Mouse (Mus musculus): ENCODE measurements around the gene Gm10912. TPM values are rescaled to one million over a fixed set of nuclear protein-coding genes. Genes with fewer than 3 reads are reported as not detected.
"Not testable (repeated sequence)": the region's sequence is repeated elsewhere in the genome, so short reads cannot be mapped to it uniquely, and the experiment has no call there.

Gene Gm10912
- polyA plus RNA-seq (2015; fragmentation: Nextera tagmentation; extraction: Ambion mirVana), result not detected in 2 replicates

GRCm38 (mm10) chr2:104065526-104065925, at the start of gene Gm10912:
Gene Gm10912 (plus strand): TSS chr2:104065826.
- not testable (repeated sequence) for H3K4me2 ChIP-seq (replicated peaks); H3K9me3 ChIP-seq; H3K9ac ChIP-seq (replicated peaks); H3K27ac ChIP-seq; ATAC-seq; H3K4me3 ChIP-seq (replicated peaks); H3K4me1 ChIP-seq (replicated peaks); H3K27me3 ChIP-seq
- 93% methylated on average over 5 of the region's 6 CpGs for WGBS
- peaks cover 17% of the 10 kb centered on the region for H3K36me3 ChIP-seq

GRCm38 (mm10) chr2:104023096-104023495, 42.5 kb upstream of the Gm10912 start:
- Histone ChIP-seq H3K9me3 (no peaks in the 10 kb centered on the region), H3K9ac (replicated peaks) (no peak overlapping the region), H3K27ac (no peak overlapping the region), H3K27me3 (no peaks in the 10 kb centered on the region), H3K36me3 (no peaks in the 10 kb centered on the region), H3K4me3 (replicated peaks) (no peak overlapping the region), H3K4me2 (replicated peaks) (no peak overlapping the region), H3K4me1 (replicated peaks) (0 out of 2 replicates have a peak, but pooled peaks cover 3% of the 10 kb centered on the region)
- WGBS, result 83% methylated on average over 7 of the region's 7 CpGs
- ATAC-seq, result no peak

- no peak overlapping the region for H3K9ac ChIP-seq (replicated peaks)
- no peaks in the 10 kb centered on the region for H3K9me3 ChIP-seq
- H3K4me2 ChIP-seq (replicated peaks), result no peak overlapping the region
- ATAC-seq, result no peak
- peaks cover 17% of the 10 kb centered on the region for H3K4me1 ChIP-seq (replicated peaks)
- whole genome bisulfite sequencing, result 90% methylated on average over 4 of the region's 4 CpGs
- H3K27me3 ChIP-seq, result no peaks in the 10 kb centered on the region
- no peak overlapping the region for H3K4me3 ChIP-seq (replicated peaks)
- H3K27ac ChIP-seq, result no peak overlapping the region
- no peaks in the 10 kb centered on the region for H3K36me3 ChIP-seq
These were observed 41.0 kb upstream of the Gm10912 start for GRCm38 (mm10) chr2:104024656-104025055.

- no peaks in the 10 kb centered on the region for H3K27me3 ChIP-seq
- WGBS, result under 1% methylated on average over 42 of the region's 44 CpGs
- peak within 1 kb of the TSS; percentile 56 for H3K27ac ChIP-seq
- peak within 1 kb of the TSS; percentile 74 for H3K4me2 ChIP-seq (replicated peaks)
- H3K4me3 ChIP-seq (replicated peaks), result peak within 1 kb of the TSS; percentile 84
- peak; percentile 98 for ATAC-seq
- peak within 1 kb of the TSS; percentile 87 for H3K9ac ChIP-seq (replicated peaks)
- H3K4me1 ChIP-seq (replicated peaks), result peaks cover 26% of the 10 kb centered on the region
- H3K9me3 ChIP-seq, result no peaks in the 10 kb centered on the region
- H3K36me3 ChIP-seq, result peaks cover 7% of the 10 kb centered on the region; the same call in 1 of the 2 replicates
These were observed 38.0 kb upstream of the Gm10912 start, which contains the start of gene Fbxo3 for GRCm38 (mm10) chr2:104027458-104028138. Gene Fbxo3 (plus strand): TSS chr2:104027721.

- peak within 1 kb of the TSS; percentile 84 for H3K4me3 ChIP-seq (replicated peaks)
- H3K27ac ChIP-seq, result peak within 1 kb of the TSS; percentile 56
- no peaks in the 10 kb centered on the region for H3K9me3 ChIP-seq
- H3K4me1 ChIP-seq (replicated peaks), result peaks cover 26% of the 10 kb centered on the region
- WGBS, result 1% methylated on average over 32 of the region's 32 CpGs
- H3K36me3 ChIP-seq, result peaks cover 7% of the 10 kb centered on the region; the same call in 1 of the 2 replicates
- peak; percentile 9; the same call in 1 of the 2 replicates for ATAC-seq
- H3K4me2 ChIP-seq (replicated peaks), result peak within 1 kb of the TSS; percentile 74
- peak within 1 kb of the TSS; percentile 87 for H3K9ac ChIP-seq (replicated peaks)
- no peaks in the 10 kb centered on the region for H3K27me3 ChIP-seq
These were observed 37.4 kb upstream of the Gm10912 start, which contains the start of gene 4931422A03Rik for GRCm38 (mm10) chr2:104028139-104028723. Gene 4931422A03Rik (minus strand): TSS chr2:104028361.

- 83% methylated on average over 2 of the region's 2 CpGs for WGBS
- Histone ChIP-seq H3K9me3 (no peaks in the 10 kb centered on the region), H3K27ac (no peak overlapping the region), H3K4me3 (replicated peaks) (peak overlapping the region; percentile 84), H3K9ac (replicated peaks) (peak overlapping the region; percentile 87; the same call in 1 of the 2 replicates), H3K36me3 (peaks cover 11% of the 10 kb centered on the region), H3K4me2 (replicated peaks) (peak overlapping the region; percentile 74), H3K27me3 (no peaks in the 10 kb centered on the region), H3K4me1 (replicated peaks) (peaks cover 26% of the 10 kb centered on the region)
- no peak for ATAC-seq
These were observed 36.6 kb upstream of the Gm10912 start for GRCm38 (mm10) chr2:104029074-104029473.

GRCm38 (mm10) chr2:104030381-104030780, 35.2 kb upstream of the Gm10912 start:
- Histone ChIP-seq H3K27ac (no peak overlapping the region), H3K9me3 (no peaks in the 10 kb centered on the region), H3K27me3 (no peaks in the 10 kb centered on the region), H3K36me3 (peaks cover 18% of the 10 kb centered on the region), H3K9ac (replicated peaks) (no peak overlapping the region), H3K4me2 (replicated peaks) (no peak overlapping the region), H3K4me1 (replicated peaks) (peaks cover 26% of the 10 kb centered on the region), H3K4me3 (replicated peaks) (no peak overlapping the region)
- no peak for ATAC-seq
- 87% methylated on average over 3 of the region's 3 CpGs for WGBS

GRCm38 (mm10) chr2:104032056-104032455, 33.6 kb upstream of the Gm10912 start:
- WGBS, result 88% methylated on average over 3 of the region's 3 CpGs
- H3K9ac ChIP-seq (replicated peaks), result no peak overlapping the region

GRCm38 (mm10) chr2:104034832-104035472, 30.7 kb upstream of the Gm10912 start:
- Histone ChIP-seq H3K4me2 (replicated peaks) (no peak overlapping the region), H3K36me3 (peaks cover 40% of the 10 kb centered on the region), H3K4me3 (replicated peaks) (no peak overlapping the region), H3K27me3 (no peaks in the 10 kb centered on the region), H3K27ac (no peak overlapping the region), H3K4me1 (replicated peaks) (peaks cover 6% of the 10 kb centered on the region), H3K9me3 (no peaks in the 10 kb centered on the region), H3K9ac (replicated peaks) (no peak overlapping the region)
- ATAC-seq, result peak; percentile 53; the same call in 1 of the 2 replicates
- WGBS, result 33% methylated on average over 3 of the region's 3 CpGs

More at GRCm38 (mm10) chr2:104032056-104032455, 33.6 kb upstream of the Gm10912 start:
- ATAC-seq, result no peak
- no peak overlapping the region for H3K4me3 ChIP-seq (replicated peaks)
- H3K9me3 ChIP-seq, result no peaks in the 10 kb centered on the region
- no peaks in the 10 kb centered on the region for H3K27me3 ChIP-seq
- no peak overlapping the region for H3K4me2 ChIP-seq (replicated peaks)
- peaks cover 32% of the 10 kb centered on the region for H3K36me3 ChIP-seq
- no peak overlapping the region for H3K27ac ChIP-seq
- peaks cover 26% of the 10 kb centered on the region for H3K4me1 ChIP-seq (replicated peaks)

- Histone ChIP-seq H3K36me3 (peaks cover 42% of the 10 kb centered on the region), H3K4me2 (replicated peaks) (no peak overlapping the region), H3K27ac (no peak overlapping the region), H3K9me3 (no peaks in the 10 kb centered on the region), H3K9ac (replicated peaks) (no peak overlapping the region), H3K4me1 (replicated peaks) (0 out of 2 replicates have a peak, but pooled peaks cover 1% of the 10 kb centered on the region), H3K27me3 (no peaks in the 10 kb centered on the region), H3K4me3 (replicated peaks) (no peak overlapping the region)
- ATAC-seq, result no peak
- 91% methylated on average over 6 of the region's 6 CpGs for WGBS
These were observed 30.0 kb upstream of the Gm10912 start for GRCm38 (mm10) chr2:104035595-104035994.

GRCm38 (mm10) chr2:104036316-104036715, 29.3 kb upstream of the Gm10912 start:
- Histone ChIP-seq H3K27me3 (no peaks in the 10 kb centered on the region), H3K4me1 (replicated peaks) (no peaks in the 10 kb centered on the region), H3K4me2 (replicated peaks) (no peak overlapping the region), H3K27ac (no peak overlapping the region), H3K36me3 (peaks cover 45% of the 10 kb centered on the region), H3K4me3 (replicated peaks) (no peak overlapping the region), H3K9me3 (no peaks in the 10 kb centered on the region), H3K9ac (replicated peaks) (no peak overlapping the region)
- ATAC-seq, result no peak
- WGBS, result 63% methylated on average over 3 of the region's 3 CpGs

GRCm38 (mm10) chr2:104038236-104038635, 27.4 kb upstream of the Gm10912 start:
- Histone ChIP-seq H3K36me3 (peaks cover 38% of the 10 kb centered on the region), H3K9me3 (no peaks in the 10 kb centered on the region), H3K4me1 (replicated peaks) (no peaks in the 10 kb centered on the region), H3K9ac (replicated peaks) (no peak overlapping the region), H3K27me3 (no peaks in the 10 kb centered on the region), H3K4me2 (replicated peaks) (no peak overlapping the region), H3K4me3 (replicated peaks) (no peak overlapping the region), H3K27ac (no peak overlapping the region)
- ATAC-seq, result no peak
- 57% methylated on average over 2 of the region's 2 CpGs for WGBS
